Mouse (Mus musculus) CH12.LX (cell line): ENCODE data around the gene Aebp2. TPM values are rescaled to one million over a fixed set of nuclear protein-coding genes. Genes with fewer than 3 reads are reported as not detected.
A peak's percentile ranks its signal among the peaks of the same experiment; 100 is the strongest.

Experiments
- DNase-seq: peaks from one replicate; pipeline ENCODE4 v3.0.0-alpha.2; 2013; ENCODE audit errors: extremely low read depth
- H3K27ac ChIP-seq: 2 replicates; pipeline ENCODE4 v1.5.1; 2012; ENCODE audit warnings: low read depth, mild to moderate bottlenecking, control low read depth, moderate library complexity; ENCODE audit not compliant: insufficient read depth
- H3K27me3 ChIP-seq: replicated peaks from 2 replicates; pipeline ENCODE3; 2012; ENCODE audit warnings: inconsistent platforms
- H3K36me3 ChIP-seq, 2 experiments: replicated peaks in 1 of 2; 2 replicates each; pipeline versions ENCODE3 to v1.6.1; 2012; ENCODE audit warnings: inconsistent platforms in 1 of 2, low read length in 1 of 2, mild to moderate bottlenecking in 1 of 2, mixed read lengths in 1 of 2, moderate library complexity in 1 of 2; ENCODE audit not compliant: control insufficient read depth in 1 of 2, insufficient read depth in 1 of 2
- H3K4me1 ChIP-seq, 2 experiments: 2 replicates each; pipeline ENCODE4 v1.6.1; 2012; ENCODE audit warnings: inconsistent platforms in 1 of 2, moderate library complexity in 1 of 2; ENCODE audit not compliant: insufficient read depth in 2 of 2, control insufficient read depth in 1 of 2
- H3K4me2 ChIP-seq: 2 replicates; pipeline ENCODE4 v1.6.1; 2012; ENCODE audit warnings: low read depth, mild to moderate bottlenecking, control low read depth; ENCODE audit not compliant: poor library complexity, insufficient read depth, severe bottlenecking
- H3K4me3 ChIP-seq, 3 experiments: fragments of 150-350 bp in 1 of 3; sonication (generic) in 1 of 3; replicated peaks in 1 of 3; 2 replicates each; pipeline versions ENCODE3 to v1.5.1; 2011 to 2012; ENCODE audit warnings: low read depth in 2 of 3, low read length in 2 of 3, mild to moderate bottlenecking in 2 of 3, moderate library complexity in 2 of 3, control low read depth in 1 of 3, improper control_type of control experiment in 1 of 3, inconsistent platforms in 1 of 3, mixed read lengths in 1 of 3; ENCODE audit not compliant: poor library complexity in 1 of 3
- H3K79me2 ChIP-seq: replicated peaks from 2 replicates; pipeline ENCODE4 v1.6.1; 2012; ENCODE audit warnings: mild to moderate bottlenecking, moderate library complexity; ENCODE audit not compliant: control insufficient read depth, poor library complexity, insufficient read depth, severe bottlenecking; ENCODE audit errors: extremely low read depth
- H3K9ac ChIP-seq: 2 replicates; pipeline ENCODE4 v1.6.1; 2012; ENCODE audit warnings: low read depth, mild to moderate bottlenecking, control low read depth, moderate library complexity; ENCODE audit not compliant: insufficient read depth
- H3K9me3 ChIP-seq: replicated peaks from 2 replicates; pipeline ENCODE3; 2012; ENCODE audit warnings: low read length, inconsistent platforms, mixed read lengths
- CTCF ChIP-seq, 2 experiments: IDR thresholded peaks in 1 of 2; conservative IDR thresholded peaks in 1 of 2; 2 replicates each; pipeline ENCODE4 v1.5.1; 2011 to 2012; ENCODE audit warnings: low read depth in 2 of 2, low read length in 2 of 2, improper control_type of control experiment in 1 of 2, inconsistent platforms in 1 of 2, mild to moderate bottlenecking in 1 of 2, moderate library complexity in 1 of 2
- ELF1 ChIP-seq: IDR thresholded peaks from 2 replicates; pipeline ENCODE4 v1.6.1; 2014; ENCODE audit warnings: low read depth, mild to moderate bottlenecking, inconsistent platforms, low read length, improper control_type of control experiment
- ETS1 ChIP-seq: conservative IDR thresholded peaks from 2 replicates; pipeline ENCODE4 v1.6.1; 2012; ENCODE audit warnings: low read depth, mild to moderate bottlenecking, inconsistent platforms, low read length, improper control_type of control experiment, moderate library complexity
- GABPA ChIP-seq: IDR thresholded peaks from 2 replicates; pipeline ENCODE4 v1.6.1; 2012; ENCODE audit warnings: low read depth, low read length, improper control_type of control experiment, inconsistent platforms; ENCODE audit not compliant: insufficient replicate concordance
- IRF4 ChIP-seq: IDR thresholded peaks from 2 replicates; pipeline ENCODE4 v1.6.1; 2014; ENCODE audit warnings: low read depth, mild to moderate bottlenecking, inconsistent platforms, low read length, improper control_type of control experiment
- JUN ChIP-seq: IDR thresholded peaks from 2 replicates; pipeline ENCODE4 v1.6.1; 2011; ENCODE audit warnings: low read depth, mild to moderate bottlenecking, low read length, improper control_type of control experiment, moderate library complexity; ENCODE audit not compliant: insufficient read depth
- MAFK ChIP-seq: IDR thresholded peaks from 2 replicates; pipeline ENCODE4 v1.6.1; 2011; ENCODE audit warnings: low read length, improper control_type of control experiment; ENCODE audit not compliant: insufficient replicate concordance
- MAX ChIP-seq: IDR thresholded peaks from 2 replicates; pipeline ENCODE4 v1.6.1; 2011; ENCODE audit warnings: low read length, improper control_type of control experiment
- MAZ ChIP-seq: IDR thresholded peaks from 2 replicates; pipeline ENCODE4 v1.6.1; 2012; ENCODE audit warnings: low read depth, mild to moderate bottlenecking, inconsistent platforms, low read length, improper control_type of control experiment, moderate library complexity
- MEF2A ChIP-seq: IDR thresholded peaks from 2 replicates; pipeline ENCODE4 v1.6.1; 2014; ENCODE audit warnings: low read depth, mild to moderate bottlenecking, inconsistent platforms, low read length, improper control_type of control experiment, borderline replicate concordance
- MXI1 ChIP-seq: IDR thresholded peaks from 2 replicates; pipeline ENCODE4 v1.6.1; 2011; ENCODE audit warnings: mild to moderate bottlenecking, low read depth, low read length, improper control_type of control experiment
- MYC ChIP-seq: IDR thresholded peaks from 2 replicates; pipeline ENCODE4 v1.6.1; 2011; ENCODE audit warnings: low read depth, mild to moderate bottlenecking, improper control_type of control experiment, low read length
- NRF1 ChIP-seq: IDR thresholded peaks from 2 replicates; pipeline ENCODE4 v1.6.1; 2014; ENCODE audit warnings: low read depth, mild to moderate bottlenecking, inconsistent platforms, low read length, improper control_type of control experiment, moderate library complexity
- PAX5 ChIP-seq: IDR thresholded peaks from 2 replicates; pipeline ENCODE4 v1.6.1; 2012; ENCODE audit warnings: low read length, inconsistent platforms, mixed read lengths
- POLR2AphosphoS2 ChIP-seq: IDR thresholded peaks from 2 replicates; pipeline ENCODE4 v1.6.1; 2011; ENCODE audit warnings: low read depth, low read length, improper control_type of control experiment
- RAD21 ChIP-seq: IDR thresholded peaks from 2 replicates; pipeline ENCODE4 v1.6.1; 2011; ENCODE audit warnings: low read depth, mild to moderate bottlenecking, low read length, improper control_type of control experiment, moderate library complexity
- RCOR1 ChIP-seq: conservative IDR thresholded peaks from 2 replicates; pipeline ENCODE4 v1.6.1; 2012; ENCODE audit warnings: low read depth, mild to moderate bottlenecking, inconsistent platforms, low read length, improper control_type of control experiment
- SIN3A ChIP-seq: IDR thresholded peaks from 2 replicates; pipeline ENCODE4 v1.6.1; 2012; ENCODE audit warnings: low read length, improper control_type of control experiment, inconsistent platforms
- TBP ChIP-seq: conservative IDR thresholded peaks from 2 replicates; pipeline ENCODE4 v1.6.1; 2011; ENCODE audit warnings: low read depth, low read length, improper control_type of control experiment
- TCF12 ChIP-seq: IDR thresholded peaks from 2 replicates; pipeline ENCODE4 v1.6.1; 2014; ENCODE audit warnings: low read depth, mild to moderate bottlenecking, inconsistent platforms, low read length, improper control_type of control experiment
- ZKSCAN1 ChIP-seq: IDR thresholded peaks from 2 replicates; pipeline ENCODE4 v1.6.1; 2012; ENCODE audit warnings: low read depth, inconsistent platforms, low read length, improper control_type of control experiment, borderline replicate concordance
- ZMIZ1 ChIP-seq: IDR thresholded peaks from 2 replicates; pipeline ENCODE4 v1.6.1; 2012; ENCODE audit warnings: low read depth, mild to moderate bottlenecking, inconsistent platforms, low read length, improper control_type of control experiment
- dilution Hi-C: fragments of 300-500 bp; cut with MboI; formaldehyde crosslinking; loops from 2 replicates; pipeline ENCODE4 v1.14.3; 2020; ENCODE audit warnings: low sequenced_read_pairs; ENCODE audit not compliant: extremely low pct_unique_long_range_greater_than_20kb, extremely low pct_ligation_motif_present
- in situ Hi-C: fragments of 300-500 bp; cut with MboI; formaldehyde crosslinking; loops from 3 replicates; pipeline ENCODE4 v1.14.3; 2019; ENCODE audit warnings: low sequenced_read_pairs, low pct_ligation_motif_present, low pct_unique_long_range_greater_than_20kb, mixed read lengths
- polyA plus RNA-seq: library from polyadenylated mRNA; unstranded; fragments of >175 nt; gene quantifications from 2 replicates; pipeline ENCODE4 v1.2.1, GENCODE M21; 2012; ENCODE audit warnings: low read depth; ENCODE audit not compliant: insufficient read length
- total RNA-seq, 2 experiments: library from RNA; depleted of rRNA; stranded (reverse); fragments of 300-350 nt in 1 of 2; fragments of >200 nt in 1 of 2; gene quantifications; 2 replicates each; pipeline ENCODE4 v1.2.3; 2012 to 2014

The Aebp2 gene
- total and polyA plus RNA-seq, 3 experiments, result 54.4 to 63.3 (median 59.9) TPM

- Histone ChIP-seq H3K36me3 (no peaks in the 10 kb centered on the region), H3K9me3 (no peaks in the 10 kb centered on the region), H3K79me2 (no peaks in the 10 kb centered on the region), H3K4me3 (no peak overlapping the region), H3K4me1 (peaks cover 0 to 4% of the 10 kb centered on the region in 2 experiments; a peak in 2 of 4 replicates), H3K27me3 (no peaks in the 10 kb centered on the region), H3K4me2 (no peak overlapping the region), H3K9ac (no peak overlapping the region), H3K27ac (no peak overlapping the region)
- TF ChIP-seq MAFK (no peak), MEF2A (no peak), MAX (no peak), TCF12 (no peak), ETS1 (no peak), ZKSCAN1 (no peak), POLR2AphosphoS2 (no peak), RAD21 (peak; percentile 19), GABPA (no peak), ZMIZ1 (no peak), RCOR1 (no peak), NRF1 (no peak), SIN3A (no peak), JUN (no peak), TBP (no peak), CTCF (conservative IDR thresholded peaks at IDR 0.05 in 1 of 2, IDR thresholded peaks at IDR 0.05 in 1 of 2; ENCODE audit: low read depth in 2 of 2, low read length in 2 of 2) (peak; percentile 19 to 53; a peak in 3 of 4 replicates), IRF4 (no peak), MAZ (no peak), ELF1 (no peak), MYC (0 out of 2 replicates have a peak, but pooled peaks have one; percentile 33)
- DNase-seq, result no peak
- dilution Hi-C loops (no loop called here), in situ Hi-C loops (no loop called here)
Measured at GRCm38 (mm10) chr6:140576961-140577821, 45.3 kb upstream of the Aebp2 start.

- no peak overlapping the region for H3K4me2 ChIP-seq
- H3K9me3 ChIP-seq, result no peaks in the 10 kb centered on the region
- no peak for DNase-seq
- no peak overlapping the region for H3K4me3 ChIP-seq
- in situ Hi-C loops (no loop called here), dilution Hi-C loops (no loop called here)
- no peaks in the 10 kb centered on the region for H3K27me3 ChIP-seq
- H3K36me3 ChIP-seq, result no peaks in the 10 kb centered on the region
- H3K9ac ChIP-seq, result no peak overlapping the region
- no peaks in the 10 kb centered on the region for H3K79me2 ChIP-seq
- H3K4me1 ChIP-seq, result peaks cover 0 to 4% of the 10 kb centered on the region in 2 experiments; a peak in 2 of 4 replicates
- TF ChIP-seq MXI1, result no peak
- TF ChIP-seq PAX5, result no peak
- H3K27ac ChIP-seq, result no peak overlapping the region
Measured at GRCm38 (mm10) chr6:140577822-140578170, 44.7 kb upstream of the Aebp2 start.
